Mouse (Mus musculus) brain, embryonic 14.5 days (tissue): ENCODE measurements at regions not wholly inside any gene's neighbourhood (a gene's known extent, or its start where the extent isn't known, plus 50 kb on each side); places are given as distances from the start of the nearest gene placed in this dataset.
A peak's percentile ranks its signal among the peaks of the same experiment; 100 is the strongest.

Experiments used
- DNase-seq: peaks from one replicate; pipeline ENCODE4 v3.0.0-alpha.2; 2011; ENCODE audit warnings: low read depth
- CTCF ChIP-seq: fragments of 200-500 bp; IDR thresholded peaks from 2 replicates; pipeline ENCODE4 v1.5.1; 2012; ENCODE audit warnings: inconsistent platforms, mild to moderate bottlenecking, moderate library complexity, borderline replicate concordance; ENCODE audit not compliant: insufficient read depth, insufficient read length; ENCODE audit errors: extremely low read depth
- POLR2A ChIP-seq: fragments of 200-500 bp; IDR thresholded peaks from 2 replicates; pipeline ENCODE4 v1.6.1; 2012; ENCODE audit warnings: mild to moderate bottlenecking, inconsistent platforms, borderline replicate concordance; ENCODE audit not compliant: poor library complexity, insufficient read depth, insufficient read length, severe bottlenecking; ENCODE audit errors: extremely low read depth

GRCm38 (mm10) chr7:135324991-135325390 is 66.5 kb downstream of the Nps start:
- TF ChIP-seq POLR2A (no peak), CTCF (no peak)
- no peak for DNase-seq

GRCm38 (mm10) chr7:135344979-135345378 is 65.1 kb upstream of the Foxi2 start:
- DNase-seq, result no peak
- no peak for TF ChIP-seq CTCF
- TF ChIP-seq POLR2A, result no peak

GRCm38 (mm10) chr7:135346720-135347119 is 63.4 kb upstream of the Foxi2 start:
- TF ChIP-seq POLR2A, result no peak
- TF ChIP-seq CTCF, result peak; percentile 11; the same call in 1 of the 2 replicates
- DNase-seq, result no peak

GRCm38 (mm10) chr7:135357797-135358196 is 52.3 kb upstream of the Foxi2 start:
- DNase-seq, result no peak
- no peak for TF ChIP-seq POLR2A
- no peak for TF ChIP-seq CTCF
